Mouse (Mus musculus): ENCODE results near the gene Vmn1r206. TPM values are rescaled to one million over a fixed set of nuclear protein-coding genes. Genes with fewer than 3 reads are reported as not detected.
"Not testable (repeated sequence)": the region's sequence is repeated elsewhere in the genome, so short reads cannot be mapped to it uniquely, and the experiment has no call there.

Vmn1r206 gene
- not detected for total RNA-seq (2021)
- long read RNA-seq, experiment 1 = 0 reads
- long read RNA-seq, experiment 2 = 0 reads

DNA sequence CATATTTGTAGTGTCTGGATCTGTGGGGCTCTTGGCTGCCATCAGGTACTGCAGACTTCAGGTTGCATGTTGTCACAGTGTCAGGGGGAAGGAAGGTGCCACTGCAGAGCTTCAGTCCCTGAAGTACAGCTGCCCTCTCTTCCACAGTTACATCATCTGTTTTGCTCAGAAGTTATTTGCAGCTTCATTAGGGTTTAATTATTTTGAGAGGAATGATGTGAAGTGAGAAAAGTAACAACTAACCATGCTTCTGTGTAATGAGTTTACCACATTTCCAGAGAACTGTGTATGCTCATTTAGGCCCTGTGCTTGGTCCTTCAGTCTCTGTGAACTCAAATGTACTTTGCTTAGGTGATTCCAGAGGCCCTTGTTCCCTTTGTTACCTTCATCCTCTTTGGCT lies at the start of gene Vmn1r206:
Vmn1r206 (minus strand) TSS at position 101 of the 400 bp plus-strand sequence.
- DNase-seq (ENCODE audit: low spot score in 2 of 2) = not testable (repeated sequence)

DNA sequence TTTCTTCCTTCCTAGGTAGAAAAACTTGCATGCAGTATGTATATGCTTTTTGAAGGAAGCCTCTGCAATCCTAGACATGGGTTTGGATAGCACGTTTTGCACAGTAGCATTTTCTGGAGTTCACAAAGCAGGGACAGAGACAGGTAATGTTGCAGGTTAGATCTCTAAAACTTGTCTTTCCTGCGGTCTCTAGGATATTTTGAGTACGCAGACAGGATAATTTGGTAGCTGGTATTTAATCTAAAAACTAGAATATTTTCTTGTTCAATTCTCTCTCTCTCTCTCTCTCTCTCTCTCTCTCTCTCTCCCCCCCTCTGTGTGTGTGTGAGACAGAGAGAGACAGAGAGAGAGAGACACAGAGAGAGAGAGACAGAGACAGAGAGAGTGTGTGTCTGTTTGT lies 31.2 kb downstream of the Vmn1r206 start, which contains the start of gene Vmn1r205:
Vmn1r205 (minus strand) TSS at position 101 of the 400 bp plus-strand sequence.
- DNase-seq (ENCODE audit: low spot score in 2 of 2) = no peak

DNA sequence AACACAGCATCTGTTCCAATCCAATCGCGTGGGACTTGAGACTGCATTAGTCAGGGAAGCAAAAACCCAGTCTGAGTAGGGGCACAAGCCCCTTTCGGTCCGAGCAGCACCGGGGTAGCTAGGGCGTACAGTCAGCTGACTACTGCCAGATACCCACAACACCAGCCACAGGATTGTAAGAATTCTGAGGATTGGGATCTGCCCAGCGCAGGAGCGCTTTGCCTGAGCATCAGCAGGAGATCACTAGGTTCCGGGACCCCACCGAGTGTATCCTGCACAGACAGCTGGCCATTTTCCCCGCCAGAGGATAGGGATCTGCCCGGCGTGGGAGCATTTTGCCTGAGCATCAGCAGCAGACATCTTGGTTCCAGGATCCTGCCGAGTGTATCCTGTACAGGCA lies 40.7 kb downstream of the Vmn1r206 start:
- DNase-seq (ENCODE audit: low spot score in 2 of 2) = not testable (repeated sequence)

DNA sequence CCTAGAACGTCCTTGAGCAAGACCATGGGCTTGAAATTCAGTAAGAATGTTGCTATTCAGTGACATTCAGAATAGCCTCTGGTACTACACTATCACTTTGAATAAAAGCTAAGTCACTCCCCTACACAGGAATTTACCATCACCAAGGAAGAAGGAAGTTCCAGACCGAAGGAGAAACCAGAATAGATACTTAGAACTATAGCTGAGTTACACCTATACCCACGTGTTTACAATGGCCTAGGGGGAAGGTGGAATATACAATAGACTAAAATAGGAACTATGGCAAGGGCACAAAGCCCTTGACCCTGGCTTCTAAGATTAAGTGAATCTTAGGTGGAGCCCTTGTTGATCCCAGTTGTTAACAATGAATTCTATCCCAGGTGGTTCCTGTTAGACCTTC lies 49.1 kb downstream of the Vmn1r206 start:
- DNase-seq (ENCODE audit: low spot score in 2 of 2) = not testable (repeated sequence)

Other genes with a start within 250 kb of the Vmn1r206 start
- not detected for gene Vmn1r199, start 244.4 kb downstream of the Vmn1r206 start, total RNA-seq (2021)
- not detected for gene Vmn1r200, start 233.9 kb downstream of the Vmn1r206 start, total RNA-seq (2021)
- not detected for gene Vmn1r201, start 152.3 kb downstream of the Vmn1r206 start, total RNA-seq (2021)
- not detected for gene Vmn1r202, start 118.9 kb downstream of the Vmn1r206 start, total RNA-seq (2021)
- gene Vmn1r203, start 106.1 kb downstream of the Vmn1r206 start, total RNA-seq (2021) = not detected
- gene Vmn1r204, start 71.1 kb downstream of the Vmn1r206 start, total RNA-seq (2021) = not detected
- gene Vmn1r205, start 31.3 kb downstream of the Vmn1r206 start, total RNA-seq (2021) = not detected
- not detected for gene Vmn1r207-ps, start 105.4 kb upstream of the Vmn1r206 start, total RNA-seq (2021)
- gene Vmn1r208, start 153.1 kb upstream of the Vmn1r206 start, total RNA-seq (2021) = not detected
- not detected for gene Vmn1r209, start 185.4 kb upstream of the Vmn1r206 start, total RNA-seq (2021)
- not detected for gene Vmn1r210, start 207.1 kb upstream of the Vmn1r206 start, total RNA-seq (2021)
- not detected for gene Vmn1r211, start 233.3 kb upstream of the Vmn1r206 start, total RNA-seq (2021)

All from adrenal gland, adult 18-20 months (tissue).